Mouse (Mus musculus) right cerebral cortex, adult 2 months (tissue): Measurements from ENCODE around the gene Gnai2.

Experiments used
- DNase-seq, 2 experiments: peaks; one replicate each; pipeline ENCODE4 v3.0.0; 2021 to 2022; ENCODE audit warnings: low spot score in 2 of 2

The Gnai2 gene

DNA sequence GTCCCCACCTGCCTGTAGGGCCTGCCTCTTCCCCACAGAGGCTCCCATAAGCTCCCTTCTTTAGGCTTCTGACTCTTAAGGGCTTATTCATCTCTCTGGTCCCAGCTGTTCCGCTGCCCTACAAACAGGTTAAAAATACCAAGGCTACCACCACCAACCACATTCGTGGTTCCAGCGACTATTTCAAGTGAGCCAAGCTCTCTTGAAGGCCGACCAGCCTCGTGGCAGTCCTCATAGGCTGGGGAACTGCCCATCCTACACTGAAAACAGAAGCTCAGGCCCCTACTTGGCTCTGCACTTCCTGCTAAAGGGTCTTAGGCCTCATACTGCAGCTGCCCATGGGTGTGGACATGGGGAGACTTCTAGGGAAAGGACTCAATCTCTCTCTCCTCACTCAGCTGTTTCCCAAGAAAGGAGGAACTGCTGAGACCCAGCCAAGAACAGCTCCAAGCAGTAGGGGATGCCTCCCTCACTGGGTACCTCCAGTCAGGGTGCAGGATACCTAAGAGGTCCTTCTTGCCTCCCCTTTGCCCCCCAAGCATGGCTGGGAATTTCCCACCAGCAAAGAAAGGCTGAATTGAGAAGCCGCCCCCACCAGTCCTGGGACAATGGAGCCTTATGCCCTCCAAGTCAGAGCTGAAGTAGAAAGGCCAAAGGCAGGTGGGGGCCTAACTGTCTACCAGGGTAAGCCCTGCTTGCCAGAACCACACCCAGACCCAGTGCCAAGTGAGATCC, 23.5 kb downstream of the Gnai2 start:
- peak in 1 of 2 experiments; percentile 34 for DNase-seq

DNA sequence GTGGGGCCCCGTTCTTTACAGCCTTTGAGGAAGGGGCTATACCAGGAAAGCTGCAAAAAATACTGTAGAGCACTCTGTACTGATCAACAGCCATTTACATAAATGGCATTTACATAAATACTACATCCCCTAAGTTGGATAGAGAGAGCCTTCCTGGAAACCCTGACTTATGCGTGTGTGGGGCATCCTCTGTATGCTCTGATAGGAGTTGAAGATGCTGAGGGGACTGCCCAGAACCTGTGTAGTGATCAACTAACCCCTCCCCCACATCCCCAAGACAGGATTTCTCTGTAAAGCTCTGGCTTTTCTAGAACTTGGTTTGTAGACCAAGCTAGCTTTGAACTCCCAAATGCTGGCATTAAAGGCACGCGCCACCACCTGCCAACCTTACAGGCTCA, 25.7 kb downstream of the Gnai2 start:
- no peak for DNase-seq

GRCm38 (mm10) chr9:107608741-107609432, 26.3 kb downstream of the Gnai2 start, which contains the start of gene Sema3b:
Sema3b (minus strand) TSS chr9:107609229.
- no peak for DNase-seq

- DNase-seq, result no peak
Observed at GRCm38 (mm10) chr9:107607653-107608245, 27.4 kb downstream of the Gnai2 start.

DNA sequence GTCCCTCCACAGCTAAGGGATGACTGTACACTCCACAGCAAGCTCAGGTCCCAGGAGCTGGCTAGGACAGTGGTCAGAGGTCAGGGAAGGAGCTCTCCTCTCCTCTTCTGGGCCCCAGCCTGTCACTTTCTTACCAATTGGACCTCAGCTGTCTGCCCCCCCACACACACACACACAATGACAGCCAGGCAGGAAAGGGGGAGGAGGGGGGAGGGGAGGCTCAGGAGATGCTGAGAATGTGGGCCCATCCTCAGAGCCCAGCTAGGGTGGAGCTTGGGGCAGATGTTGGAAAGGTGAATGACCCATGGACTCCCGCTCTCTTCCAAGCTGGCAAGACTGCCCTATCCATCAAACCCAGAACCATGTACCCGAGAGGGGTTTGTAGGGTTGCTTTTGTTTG, 28.1 kb downstream of the Gnai2 start:
- DNase-seq, result no peak

GRCm38 (mm10) chr9:107606591-107606990, 28.6 kb downstream of the Gnai2 start:
- no peak for DNase-seq

DNA sequence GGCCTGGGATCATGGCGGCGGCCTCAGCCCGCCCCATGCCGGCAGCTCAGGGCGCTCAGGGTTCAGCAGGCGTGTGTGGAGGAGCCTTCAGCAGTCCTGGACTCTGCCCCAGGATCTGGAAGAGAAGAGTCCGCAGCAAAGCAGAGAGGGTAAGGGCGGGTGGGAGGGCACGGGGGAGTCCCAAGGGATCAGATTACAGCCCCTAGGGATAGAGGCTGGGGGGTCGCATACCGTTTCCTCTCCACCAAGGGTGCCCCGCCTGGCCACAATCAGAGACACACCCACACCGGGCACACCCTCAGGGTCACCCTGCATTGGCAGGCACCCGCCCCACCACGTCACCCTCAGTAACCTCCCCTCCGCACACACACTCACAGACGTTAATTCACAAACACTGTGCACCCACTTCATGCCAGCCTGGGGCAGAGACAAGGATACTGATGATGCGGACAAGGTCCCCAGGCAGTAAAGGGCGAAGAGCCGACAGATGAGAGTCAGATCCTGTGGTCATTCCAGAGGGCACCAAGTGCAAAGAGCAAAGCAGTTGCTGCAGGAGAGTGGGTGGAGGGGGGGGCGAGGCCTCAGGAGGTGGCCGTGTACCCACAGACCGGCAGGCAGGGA, 30.0 kb downstream of the Gnai2 start:
- DNase-seq, result no peak

DNA sequence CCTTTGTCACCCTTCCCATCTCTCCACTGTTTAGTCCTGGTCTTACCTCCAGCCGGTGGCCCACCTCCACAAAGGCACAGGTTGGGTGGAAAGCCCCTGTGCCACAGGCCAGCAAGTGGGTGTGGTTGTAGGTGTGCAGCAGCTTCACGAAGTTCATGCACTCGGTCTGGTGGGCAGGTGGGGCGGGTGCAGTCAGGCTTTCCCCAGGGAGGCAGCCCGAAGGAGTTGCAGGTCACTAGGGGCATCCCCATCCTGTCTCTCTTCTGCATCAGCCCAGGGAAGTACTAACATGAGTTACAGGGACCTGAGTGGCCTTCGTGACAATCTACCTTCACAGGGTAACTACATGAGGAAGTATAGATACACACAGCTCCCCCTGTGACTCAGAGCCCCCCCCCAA, 31.9 kb downstream of the Gnai2 start:
- DNase-seq, result no peak

- DNase-seq, result peak; percentile 91 to 96
Observed at GRCm38 (mm10) chr9:107602068-107602648, 33.0 kb downstream of the Gnai2 start.

DNA sequence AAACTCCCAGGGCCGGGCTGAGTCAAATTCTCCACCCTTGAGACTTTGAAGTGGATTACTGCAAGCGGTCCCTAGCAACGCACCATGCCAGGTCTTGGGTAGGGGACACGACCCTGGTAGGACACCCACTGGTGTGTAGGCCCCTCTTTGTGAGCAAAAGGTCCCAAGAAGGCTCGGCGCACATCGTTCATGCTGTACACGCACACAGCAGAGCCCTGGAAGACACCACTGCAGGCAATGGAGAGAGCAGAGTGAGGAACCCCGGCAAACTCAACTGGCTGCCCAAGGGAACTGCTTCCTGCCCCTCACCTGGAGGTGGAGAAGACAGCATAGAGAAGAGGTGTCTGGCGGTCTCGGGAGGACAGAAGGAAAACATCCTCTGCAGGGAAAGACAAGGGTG, 33.9 kb downstream of the Gnai2 start:
- DNase-seq, result no peak

DNA sequence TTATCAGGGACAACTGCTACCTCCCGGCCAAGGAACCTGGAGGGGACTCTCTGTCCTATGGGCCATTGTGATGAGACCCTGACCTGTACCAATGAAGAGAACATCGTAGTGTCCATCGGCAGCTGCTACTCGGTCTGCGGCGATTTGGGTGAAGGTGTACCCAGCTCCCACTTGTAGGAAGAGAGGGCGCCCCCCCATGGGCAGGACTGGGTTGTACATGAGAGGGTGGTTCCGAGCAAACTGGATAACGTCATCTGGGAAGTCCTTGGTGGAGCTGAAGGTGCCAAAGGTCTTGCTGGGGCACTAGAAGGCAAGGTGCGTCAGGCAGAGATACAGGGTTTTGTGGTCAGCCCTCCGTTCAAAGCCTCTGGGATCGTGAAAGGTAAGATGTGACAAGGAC, 34.4 kb downstream of the Gnai2 start:
- DNase-seq, result no peak

DNA sequence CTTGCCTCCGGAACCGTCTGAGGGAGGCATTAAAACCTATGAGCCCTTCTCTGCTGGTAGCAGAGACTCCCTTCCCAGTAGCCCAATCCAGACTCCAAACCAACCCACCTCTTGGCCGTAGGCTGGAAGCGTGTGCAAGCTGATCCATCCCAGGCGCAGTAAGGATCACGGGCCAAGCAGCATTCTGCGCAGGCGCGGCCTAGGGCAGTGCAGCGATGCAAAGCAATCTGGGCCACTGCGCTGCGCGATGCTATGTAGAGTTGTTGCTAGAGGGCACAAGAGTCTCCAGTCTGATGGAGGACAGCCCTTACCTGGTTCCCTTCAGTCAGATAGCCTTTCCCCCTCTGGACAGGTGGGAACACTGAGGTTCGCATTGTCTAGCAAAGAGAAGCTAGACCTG, 35.3 kb downstream of the Gnai2 start:
- peak in 1 of 2 experiments; percentile 40 for DNase-seq

- no peak for DNase-seq
Observed at GRCm38 (mm10) chr9:107599433-107599832, 35.7 kb downstream of the Gnai2 start.

DNA sequence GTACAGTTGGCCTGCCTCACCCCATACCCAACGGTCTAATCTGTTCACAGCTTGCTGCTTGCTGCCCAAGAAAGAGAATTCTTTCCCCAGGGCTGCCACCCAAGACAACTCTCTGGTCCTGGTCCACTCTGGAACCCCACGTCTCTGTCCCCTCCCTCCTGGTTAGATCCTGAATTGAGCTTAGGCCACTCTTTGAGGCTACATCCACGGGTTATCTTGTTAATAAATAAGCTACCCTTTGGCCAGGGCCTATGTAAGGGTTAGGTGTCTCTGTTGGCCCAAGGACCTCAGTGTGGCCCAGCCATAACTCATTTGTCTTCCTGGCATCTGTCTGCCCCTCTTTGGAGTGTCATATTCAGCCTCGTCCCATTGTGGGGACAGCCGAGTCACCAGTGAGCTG, 36.8 kb downstream of the Gnai2 start:
- no peak for DNase-seq

GRCm38 (mm10) chr9:107596619-107597569, 38.3 kb downstream of the Gnai2 start:
- DNase-seq, result no peak

GRCm38 (mm10) chr9:107594281-107595062, 40.7 kb downstream of the Gnai2 start:
- DNase-seq, result no peak

DNA sequence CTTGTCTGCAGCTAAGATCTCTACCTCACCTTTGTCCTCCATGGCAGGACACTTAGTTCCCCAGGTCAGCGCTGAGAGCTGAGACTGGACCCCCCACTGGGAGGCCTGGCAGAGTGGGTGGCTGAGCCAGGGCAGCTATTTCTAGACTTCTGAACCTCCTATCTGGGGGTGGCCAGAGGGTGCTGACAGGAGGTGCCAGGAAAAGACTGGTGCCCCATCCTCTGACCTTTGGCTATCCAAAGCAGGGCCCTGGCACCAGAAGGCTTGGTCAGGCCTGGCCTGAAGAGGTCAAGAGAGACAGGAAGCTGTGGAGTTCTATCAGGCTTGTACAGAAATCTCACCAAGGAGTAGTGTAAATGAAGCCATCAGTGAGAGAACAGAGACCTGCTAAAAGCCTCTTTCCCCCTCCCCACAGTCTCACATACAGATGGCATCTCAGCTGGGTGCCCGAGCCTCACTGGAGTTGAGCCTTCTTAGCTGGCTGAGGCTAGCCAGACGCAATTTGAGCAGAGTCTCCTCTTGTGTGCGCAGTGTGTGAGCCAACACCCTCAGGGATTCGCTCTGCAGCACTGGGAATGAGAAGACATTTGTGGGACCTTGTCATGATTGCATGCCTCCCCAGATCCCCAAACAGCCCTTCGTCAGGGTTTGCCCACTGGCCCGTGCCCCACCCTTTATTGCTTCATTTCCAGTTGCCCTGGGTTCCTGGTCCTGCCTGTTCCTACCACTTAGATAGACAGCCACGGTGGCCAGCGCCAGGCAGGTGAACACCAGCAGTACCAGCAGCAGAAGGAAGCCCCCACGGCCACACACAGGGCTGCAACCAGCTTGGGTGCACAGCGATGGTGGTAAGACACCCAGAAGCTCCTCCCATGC, 41.8 kb downstream of the Gnai2 start:
- no peak for DNase-seq

GRCm38 (mm10) chr9:107590773-107591060, 44.5 kb downstream of the Gnai2 start:
- no peak for DNase-seq

DNA sequence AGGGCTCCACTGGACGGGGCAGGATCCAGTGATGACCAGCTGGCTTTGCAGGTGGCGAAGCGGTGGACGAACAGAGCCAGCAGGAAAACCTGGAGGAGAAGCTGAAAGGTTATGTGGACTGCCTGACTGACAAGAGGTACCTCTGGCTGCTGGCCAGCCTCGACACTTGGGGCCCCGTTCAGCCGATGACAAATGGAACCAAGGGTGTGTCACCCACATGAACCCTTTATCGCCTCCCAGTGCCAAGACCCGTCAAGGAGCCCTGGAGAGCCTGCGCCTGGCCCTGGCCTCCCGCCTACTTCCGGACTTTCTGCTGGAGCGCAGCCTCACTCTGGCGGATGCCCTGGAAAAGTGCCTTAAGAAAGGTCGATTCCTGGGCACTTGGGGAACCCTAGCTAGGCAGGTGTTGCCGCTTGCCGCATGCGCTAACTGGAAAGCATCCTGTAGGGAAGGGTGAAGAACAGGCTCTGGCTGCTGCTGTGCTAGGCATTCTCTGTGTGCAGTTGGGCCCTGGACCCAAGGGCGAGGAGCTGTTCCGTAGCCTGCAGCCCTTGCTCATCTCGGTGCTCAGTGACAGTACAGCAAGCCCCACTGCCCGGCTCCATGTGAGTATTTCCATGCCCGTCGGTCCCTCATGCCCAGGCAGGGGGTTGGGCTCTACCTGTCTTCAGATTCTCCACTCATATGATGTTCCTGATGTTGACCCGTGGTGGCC, 45.0 kb downstream of the Gnai2 start:
- no peak for DNase-seq
